Mouse (Mus musculus): ENCODE measurements around the gene Spag16.

DNA sequence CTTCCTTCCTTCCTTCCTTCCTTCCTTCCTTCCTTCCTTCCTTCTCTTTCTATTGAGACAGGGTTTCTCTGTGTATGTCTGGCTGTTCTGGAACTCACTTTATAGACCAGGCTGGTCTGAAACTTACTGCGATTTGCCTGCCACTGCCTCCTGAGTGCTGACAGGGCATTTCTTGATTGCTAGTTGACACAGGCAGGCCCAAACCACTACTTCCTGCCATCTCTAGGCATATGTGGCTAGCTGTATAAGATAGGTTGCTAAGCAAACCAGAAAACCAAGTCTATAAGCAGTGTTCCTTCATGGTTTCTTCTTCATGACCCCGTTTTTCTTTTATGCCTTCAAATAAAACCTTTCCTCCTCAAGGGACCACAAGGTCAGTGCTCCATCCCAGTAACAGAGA is 4.2 kb downstream of the Spag16 start:
- TF ChIP-seq CHD2 (IDR thresholded peaks at IDR 0.05; ENCODE audit: low read depth, low read length) (no peak), HCFC1 (IDR thresholded peaks at IDR 0.05; ENCODE audit: borderline replicate concordance, insufficient read depth, low read length) (no peak), ZNF384 (IDR thresholded peaks at IDR 0.05; ENCODE audit: low read depth, low read length) (no peak), ZC3H11A (IDR thresholded peaks at IDR 0.05; ENCODE audit: borderline replicate concordance, low read depth, low read length) (no peak), MAFK (IDR thresholded peaks at IDR 0.05; ENCODE audit: insufficient read depth, low read depth, low read length) (no peak)

All from ES-E14 (cell line).